Mouse (Mus musculus): ENCODE measurements around the gene Tjp1. TPM values are rescaled to one million over a fixed set of nuclear protein-coding genes. Genes with fewer than 3 reads are reported as not detected.

Tjp1 gene
- total and polyA plus RNA-seq, 3 experiments = not detected

- Histone ChIP-seq H3K4me3 (replicated peaks in 1 of 3; ENCODE audit: low read depth in 2 of 3, low read length in 2 of 3, poor library complexity in 1 of 3) (no peak overlapping the region), H3K9me3 (replicated peaks; ENCODE audit: low read length) (no peaks in the 10 kb centered on the region), H3K4me2 (ENCODE audit: insufficient read depth, low read depth, poor library complexity, severe bottlenecking) (no peak overlapping the region), H3K27ac (ENCODE audit: insufficient read depth, low read depth) (no peak overlapping the region), H3K27me3 (replicated peaks) (peaks cover under 1% of the 10 kb centered on the region), H3K36me3 (replicated peaks in 1 of 2; ENCODE audit: control insufficient read depth in 1 of 2, insufficient read depth in 1 of 2, low read length in 1 of 2) (no peaks in the 10 kb centered on the region), H3K4me1 (ENCODE audit: control insufficient read depth in 1 of 2, insufficient read depth in 2 of 2) (no peaks in the 10 kb centered on the region), H3K79me2 (replicated peaks; ENCODE audit: control insufficient read depth, extremely low read depth, insufficient read depth, poor library complexity, severe bottlenecking) (no peaks in the 10 kb centered on the region), H3K9ac (ENCODE audit: insufficient read depth, low read depth) (no peak overlapping the region)
- TF ChIP-seq USF1 (IDR thresholded peaks at IDR 0.05; ENCODE audit: low read depth, low read length) = no peak
- TF ChIP-seq JUND (conservative IDR thresholded peaks at IDR 0.05; ENCODE audit: low read depth, low read length) = no peak
- no peak for TF ChIP-seq ZNF384 (IDR thresholded peaks at IDR 0.05; ENCODE audit: low read depth, low read length)
- no peak for TF ChIP-seq CHD2 (IDR thresholded peaks at IDR 0.05; ENCODE audit: low read length)
- TF ChIP-seq USF2 (conservative IDR thresholded peaks at IDR 0.05; ENCODE audit: low read depth, low read length) = no peak
- TF ChIP-seq TBP (conservative IDR thresholded peaks at IDR 0.05; ENCODE audit: low read depth, low read length) = no peak
- no peak for DNase-seq (ENCODE audit: extremely low read depth)
- in situ Hi-C loops (cut with MboI; ENCODE audit: low pct_ligation_motif_present, low pct_unique_long_range_greater_than_20kb, low sequenced_read_pairs) (no loop called here), dilution Hi-C loops (cut with MboI; ENCODE audit: extremely low pct_ligation_motif_present, extremely low pct_unique_long_range_greater_than_20kb, low sequenced_read_pairs) (no loop called here)
Observed at GRCm38 (mm10) chr7:65315182-65315581, 212.4 kb downstream of the Tjp1 start.

- Histone ChIP-seq H3K27me3 (replicated peaks) (peaks cover 2% of the 10 kb centered on the region), H3K4me1 (ENCODE audit: control insufficient read depth in 1 of 2, insufficient read depth in 2 of 2) (no peaks in the 10 kb centered on the region), H3K4me3 (replicated peaks in 1 of 3; ENCODE audit: low read depth in 2 of 3, low read length in 2 of 3, poor library complexity in 1 of 3) (no peak overlapping the region), H3K27ac (ENCODE audit: insufficient read depth, low read depth) (no peak overlapping the region), H3K9me3 (replicated peaks; ENCODE audit: low read length) (no peaks in the 10 kb centered on the region), H3K79me2 (replicated peaks; ENCODE audit: control insufficient read depth, extremely low read depth, insufficient read depth, poor library complexity, severe bottlenecking) (no peaks in the 10 kb centered on the region), H3K4me2 (ENCODE audit: insufficient read depth, low read depth, poor library complexity, severe bottlenecking) (no peak overlapping the region), H3K36me3 (replicated peaks in 1 of 2; ENCODE audit: control insufficient read depth in 1 of 2, insufficient read depth in 1 of 2, low read length in 1 of 2) (no peaks in the 10 kb centered on the region), H3K9ac (ENCODE audit: insufficient read depth, low read depth) (no peak overlapping the region)
- DNase-seq (ENCODE audit: extremely low read depth) = no peak
- dilution Hi-C loops (cut with MboI; ENCODE audit: extremely low pct_ligation_motif_present, extremely low pct_unique_long_range_greater_than_20kb, low sequenced_read_pairs) = no loop called here
- in situ Hi-C loops (cut with MboI; ENCODE audit: low pct_ligation_motif_present, low pct_unique_long_range_greater_than_20kb, low sequenced_read_pairs) = no loop called here
- TF ChIP-seq CHD1 (IDR thresholded peaks at IDR 0.05; ENCODE audit: low read depth, low read length) (no peak), SMC3 (IDR thresholded peaks at IDR 0.05; ENCODE audit: low read depth, low read length) (no peak), CHD2 (IDR thresholded peaks at IDR 0.05; ENCODE audit: low read length) (no peak), NRF1 (IDR thresholded peaks at IDR 0.05; ENCODE audit: low read depth, low read length) (no peak), ELF1 (IDR thresholded peaks at IDR 0.05; ENCODE audit: low read depth, low read length) (no peak), POLR2AphosphoS2 (IDR thresholded peaks at IDR 0.05; ENCODE audit: low read depth, low read length) (no peak), POLR2A (IDR thresholded peaks at IDR 0.05; ENCODE audit: low read depth, low read length) (no peak), GABPA (IDR thresholded peaks at IDR 0.05; ENCODE audit: insufficient replicate concordance, low read depth, low read length) (no peak), MEF2A (IDR thresholded peaks at IDR 0.05; ENCODE audit: borderline replicate concordance, low read depth, low read length) (no peak)
Observed at GRCm38 (mm10) chr7:65296675-65297589, 230.6 kb downstream of the Tjp1 start.
